Mouse (Mus musculus): Measurements from ENCODE around the gene Tril.
A peak's percentile ranks its signal among the peaks of the same experiment; 100 is the strongest.

Gene Tril

GRCm38 (mm10) chr6:53820486-53820985 lies at the start of gene Tril:
Gene Tril, minus strand, starts transcription at chr6:53820830.
- DNase-seq = peak; percentile 62 to 71

- DNase-seq = no peak
These were observed 42.4 kb upstream of the Tril start for GRCm38 (mm10) chr6:53863011-53863410.

- no peak for DNase-seq
These were observed 38.5 kb upstream of the Tril start for GRCm38 (mm10) chr6:53859106-53859505.

GRCm38 (mm10) chr6:53857822-53858221 lies 37.2 kb upstream of the Tril start:
- DNase-seq = no peak

GRCm38 (mm10) chr6:53856775-53857174 lies 36.1 kb upstream of the Tril start:
- no peak for DNase-seq

GRCm38 (mm10) chr6:53854971-53855856 lies 34.6 kb upstream of the Tril start:
- no peak for DNase-seq

GRCm38 (mm10) chr6:53854226-53854625 lies 33.6 kb upstream of the Tril start:
- no peak for DNase-seq

GRCm38 (mm10) chr6:53853546-53853945 lies 32.9 kb upstream of the Tril start:
- DNase-seq = no peak

- DNase-seq = no peak
These were observed 24.0 kb upstream of the Tril start for GRCm38 (mm10) chr6:53844626-53845025.

- DNase-seq = peak in 1 of 2 experiments; percentile 27
These were observed 4.6 kb upstream of the Tril start for GRCm38 (mm10) chr6:53825213-53825612.

GRCm38 (mm10) chr6:53821041-53821501 lies 441 bp upstream of the Tril start:
- DNase-seq = peak; percentile 15 to 19

GRCm38 (mm10) chr6:53819761-53820485 lies 707 bp downstream of the Tril start:
- DNase-seq = peak; percentile 32 to 33

GRCm38 (mm10) chr6:53818732-53819661 lies 1.6 kb downstream of the Tril start:
- peak; percentile 45 to 58 for DNase-seq

- peak; percentile 77 to 88 for DNase-seq
These were observed 2.3 kb downstream of the Tril start for GRCm38 (mm10) chr6:53818264-53818731.

- peak in 1 of 2 experiments; percentile 33 for DNase-seq
These were observed 2.9 kb downstream of the Tril start for GRCm38 (mm10) chr6:53817763-53818174.

GRCm38 (mm10) chr6:53816661-53817060 lies 4.0 kb downstream of the Tril start:
- no peak for DNase-seq

GRCm38 (mm10) chr6:53815691-53816090 lies 4.9 kb downstream of the Tril start:
- DNase-seq = no peak

GRCm38 (mm10) chr6:53814214-53814613 lies 6.4 kb downstream of the Tril start:
- no peak for DNase-seq

- no peak for DNase-seq
These were observed 8.4 kb downstream of the Tril start for GRCm38 (mm10) chr6:53812242-53812641.

GRCm38 (mm10) chr6:53808801-53809200 lies 11.8 kb downstream of the Tril start:
- DNase-seq = no peak

- DNase-seq = no peak
These were observed 13.4 kb downstream of the Tril start for GRCm38 (mm10) chr6:53807185-53807584.

- DNase-seq = peak in 1 of 2 experiments; percentile 53
These were observed 14.0 kb downstream of the Tril start for GRCm38 (mm10) chr6:53806591-53807023.

Measured in cerebellum, postnatal 25 days (tissue).